Mouse (Mus musculus) midbrain, embryonic 11.5 days (tissue): ENCODE results near the gene Cfi. TPM values are rescaled to one million over a fixed set of nuclear protein-coding genes. Genes with fewer than 3 reads are reported as not detected.

Experiments
- ATAC-seq: fragments of 200-750 bp; cut with Nextera tagmentation; 2 replicates; pipeline ENCODE4 v1.8.0; 2017; ENCODE audit warnings: moderate TSS enrichment, moderate library complexity; ENCODE audit not compliant: low FRiP score
- DNase-seq: peaks from one replicate; pipeline ENCODE4 v3.0.0; 2015; ENCODE audit warnings: low spot score; ENCODE audit errors: missing footprints
- H3K27ac ChIP-seq: fragments of 300-500 bp; sonication (generic); 2 replicates; pipeline ENCODE4 v1.5.1; 2014; ENCODE audit warnings: low read depth, low read length
- H3K27me3 ChIP-seq: fragments of 300-500 bp; sonication (generic); 2 replicates; pipeline ENCODE4 v1.6.1; 2014; ENCODE audit warnings: mild to moderate bottlenecking, low read length, moderate library complexity, mixed read lengths; ENCODE audit not compliant: control insufficient read depth, insufficient read depth
- H3K36me3 ChIP-seq: fragments of 300-500 bp; sonication (generic); 2 replicates; pipeline ENCODE4 v1.6.1; 2014; ENCODE audit warnings: mild to moderate bottlenecking, low read length, moderate library complexity, mixed read lengths; ENCODE audit not compliant: control insufficient read depth, insufficient read depth
- H3K4me1 ChIP-seq: fragments of 300-500 bp; sonication (generic); 2 replicates; pipeline ENCODE4 v1.6.1; 2014; ENCODE audit warnings: low read length; ENCODE audit not compliant: control insufficient read depth, insufficient read depth
- H3K4me2 ChIP-seq: fragments of 300-500 bp; sonication (generic); 2 replicates; pipeline ENCODE4 v1.6.1; 2014; ENCODE audit warnings: mild to moderate bottlenecking, moderate library complexity
- H3K4me3 ChIP-seq: fragments of 300-500 bp; sonication (generic); 2 replicates; pipeline ENCODE4 v1.5.1; 2014; ENCODE audit warnings: low read depth, low read length
- H3K9ac ChIP-seq: fragments of 300-500 bp; sonication (generic); 2 replicates; pipeline ENCODE4 v1.6.1; 2014; ENCODE audit warnings: low read length
- H3K9me3 ChIP-seq: fragments of 300-500 bp; sonication (generic); 2 replicates; pipeline ENCODE4 v1.6.1; 2016; ENCODE audit warnings: low read length; ENCODE audit not compliant: control insufficient read depth
- WGBS: fragments of 180-500 bp; shearing (Covaris S2); extraction: QIAGEN DNeasy Blood & Tissue Kit; methylation state at CpG from one replicate; pipeline ENCODE4 v1.1.7; 2014; 5-methylcytosine and 5-hydroxymethylcytosine counted together
- polyA plus RNA-seq: library from polyadenylated mRNA; unstranded; fragments of >200 nt; fragmentation: Nextera tagmentation; extraction: Ambion mirVana; gene quantifications from 2 replicates; pipeline ENCODE4 v1.2.1, GENCODE M21; 2014

Gene Cfi
- polyA plus RNA-seq, 1 experiment from 2014 or later: 0.44 TPM

- H3K4me1 ChIP-seq: no peaks in the 10 kb centered on the region
- no peak overlapping the region for H3K4me3 ChIP-seq
- 50% methylated on average over 7 of the region's 7 CpGs for WGBS
- H3K36me3 ChIP-seq: no peaks in the 10 kb centered on the region
- no peak overlapping the region for H3K9ac ChIP-seq
- H3K27me3 ChIP-seq: no peaks in the 10 kb centered on the region
- H3K27ac ChIP-seq: no peak overlapping the region
- no peak overlapping the region for H3K4me2 ChIP-seq
- DNase-seq (no peak), ATAC-seq (no peak)
- H3K9me3 ChIP-seq: no peaks in the 10 kb centered on the region
Observed at GRCm38 (mm10) chr3:129838017-129838416, 2.3 kb downstream of the Cfi start.

- H3K27ac ChIP-seq: no peak overlapping the region
- no peak overlapping the region for H3K4me2 ChIP-seq
- no peak overlapping the region for H3K4me3 ChIP-seq
- DNase-seq (no peak), ATAC-seq (no peak)
- no peaks in the 10 kb centered on the region for H3K4me1 ChIP-seq
- H3K9me3 ChIP-seq: no peaks in the 10 kb centered on the region
- WGBS: 82% methylated on average over 2 of the region's 2 CpGs
- no peaks in the 10 kb centered on the region for H3K36me3 ChIP-seq
- H3K27me3 ChIP-seq: no peaks in the 10 kb centered on the region
- no peak overlapping the region for H3K9ac ChIP-seq
Observed at GRCm38 (mm10) chr3:129845868-129846267, 10.2 kb downstream of the Cfi start.

GRCm38 (mm10) chr3:129846846-129847245 is 11.2 kb downstream of the Cfi start:
- WGBS: 88% methylated on average over 7 of the region's 7 CpGs
- H3K4me2 ChIP-seq: no peak overlapping the region
- ATAC-seq (no peak), DNase-seq (no peak)
- H3K9me3 ChIP-seq: no peaks in the 10 kb centered on the region
- no peak overlapping the region for H3K4me3 ChIP-seq
- no peaks in the 10 kb centered on the region for H3K4me1 ChIP-seq
- H3K36me3 ChIP-seq: no peaks in the 10 kb centered on the region
- no peaks in the 10 kb centered on the region for H3K27me3 ChIP-seq
- H3K9ac ChIP-seq: no peak overlapping the region
- no peak overlapping the region for H3K27ac ChIP-seq

DNA sequence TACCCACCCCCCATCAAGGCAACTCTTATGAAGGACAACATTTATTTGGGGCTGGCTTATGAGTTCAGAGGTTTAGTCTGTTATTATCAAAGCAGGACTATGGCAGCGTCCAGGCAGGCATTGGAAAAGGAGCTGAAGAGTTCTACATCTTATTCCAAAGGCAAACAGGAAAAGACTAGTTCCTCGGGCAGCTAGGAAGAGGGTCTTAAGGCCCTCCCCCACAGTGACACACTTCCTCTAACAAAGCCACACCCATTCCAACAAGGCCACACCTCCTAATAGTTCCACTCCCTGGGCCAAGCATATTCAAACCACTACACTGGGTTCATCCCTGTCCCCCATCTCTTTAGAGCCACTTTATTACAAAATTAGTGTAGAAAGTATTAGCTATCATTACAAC is 26.9 kb downstream of the Cfi start:
- no peak overlapping the region for H3K4me3 ChIP-seq
- 81% methylated on average over 2 of the region's 2 CpGs for WGBS

DNA sequence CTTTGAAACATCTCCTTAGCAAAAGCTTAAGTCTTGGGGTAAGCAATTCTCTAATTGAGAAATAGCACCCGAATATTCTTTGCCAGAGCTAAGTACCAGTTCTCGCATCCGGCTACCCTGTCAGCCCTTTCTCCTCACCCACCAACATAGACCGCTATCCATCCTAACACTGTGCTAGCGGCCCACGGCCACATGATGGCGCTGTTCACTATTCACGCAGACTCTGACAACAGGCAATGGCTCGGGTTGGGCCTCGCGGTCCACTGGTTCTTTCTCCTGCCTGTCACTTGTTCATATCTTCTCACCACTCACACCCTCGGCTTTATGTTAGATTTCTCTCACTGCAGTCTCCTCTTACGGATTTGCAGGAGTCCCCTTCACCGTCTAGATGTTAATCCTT is 28.0 kb downstream of the Cfi start:
- DNase-seq (peak; percentile 90), ATAC-seq (no peak)
- H3K36me3 ChIP-seq: no peaks in the 10 kb centered on the region
- no peaks in the 10 kb centered on the region for H3K4me1 ChIP-seq
- H3K27me3 ChIP-seq: no peaks in the 10 kb centered on the region
- H3K27ac ChIP-seq: no peak overlapping the region
- no peaks in the 10 kb centered on the region for H3K9me3 ChIP-seq
- no peak overlapping the region for H3K9ac ChIP-seq
- H3K4me3 ChIP-seq: no peak overlapping the region
- H3K4me2 ChIP-seq: no peak overlapping the region
- WGBS: 49% methylated on average over 14 of the region's 14 CpGs

More for the DNA sequence above, 26.9 kb downstream of the Cfi start:
- Histone ChIP-seq H3K9me3 (peaks cover 3% of the 10 kb centered on the region; the same call in 1 of the 2 replicates), H3K27me3 (no peaks in the 10 kb centered on the region), H3K36me3 (no peaks in the 10 kb centered on the region), H3K4me2 (no peak overlapping the region), H3K4me1 (no peaks in the 10 kb centered on the region), H3K27ac (no peak overlapping the region), H3K9ac (no peak overlapping the region)
- DNase-seq (no peak), ATAC-seq (no peak)

- no peaks in the 10 kb centered on the region for H3K9me3 ChIP-seq
- H3K4me2 ChIP-seq: no peak overlapping the region
- no peak overlapping the region for H3K27ac ChIP-seq
- peaks cover 4% of the 10 kb centered on the region; the same call in 1 of the 2 replicates for H3K4me1 ChIP-seq
- H3K27me3 ChIP-seq: no peaks in the 10 kb centered on the region
- H3K9ac ChIP-seq: no peak overlapping the region
- no peak overlapping the region for H3K4me3 ChIP-seq
- H3K36me3 ChIP-seq: no peaks in the 10 kb centered on the region
- DNase-seq (no peak), ATAC-seq (no peak)
- 90% methylated on average over 10 of the region's 10 CpGs for WGBS
Observed at GRCm38 (mm10) chr3:129877327-129877726, 41.6 kb downstream of the Cfi start.

DNA sequence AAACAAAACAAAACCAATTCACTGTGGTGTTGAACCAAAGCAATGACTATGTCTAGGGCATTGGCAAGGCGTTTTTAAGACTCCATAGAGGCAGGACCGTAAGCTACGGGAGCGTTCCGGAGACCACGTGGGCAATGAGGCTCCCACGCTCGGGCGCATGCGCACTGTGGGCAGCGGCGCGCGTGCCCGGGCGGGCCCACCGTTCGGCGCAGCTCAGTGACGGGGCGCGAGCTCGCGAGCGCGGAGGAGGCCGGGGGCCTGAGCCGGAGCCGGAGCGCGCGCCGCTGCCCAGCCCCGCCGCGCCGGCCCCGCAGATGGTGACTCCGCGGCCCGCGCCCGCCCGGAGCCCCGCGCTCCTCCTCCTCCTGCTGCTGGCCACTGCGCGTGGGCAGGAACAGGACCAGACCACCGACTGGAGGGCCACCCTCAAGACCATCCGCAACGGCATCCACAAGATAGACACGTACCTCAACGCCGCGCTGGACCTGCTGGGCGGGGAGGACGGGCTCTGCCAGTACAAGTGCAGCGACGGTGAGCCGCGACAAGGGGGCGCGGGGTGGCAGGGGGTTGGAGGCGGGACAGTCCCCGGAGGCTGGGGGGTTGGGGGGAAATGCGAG is 42.8 kb downstream of the Cfi start, which contains the start of gene Pla2g12a:
Gene Pla2g12a, plus strand, starts transcription at position 202 of the 617 bp plus-strand sequence.
- Histone ChIP-seq H3K27ac (peak within 1 kb of the TSS; percentile 67; the same call in 1 of the 2 replicates), H3K4me1 (peaks cover 4% of the 10 kb centered on the region; the same call in 1 of the 2 replicates), H3K9ac (peak within 1 kb of the TSS; percentile 71), H3K4me2 (peak within 1 kb of the TSS; percentile 81), H3K4me3 (peak within 1 kb of the TSS; percentile 68), H3K27me3 (no peaks in the 10 kb centered on the region), H3K9me3 (no peaks in the 10 kb centered on the region), H3K36me3 (no peaks in the 10 kb centered on the region)
- WGBS: 1% methylated on average over 58 of the region's 66 CpGs
- peak; percentile 94 for ATAC-seq
- peak; percentile 99 for DNase-seq

- Histone ChIP-seq H3K4me2 (peak overlapping the region; percentile 81), H3K4me3 (peak overlapping the region; percentile 68), H3K9ac (peak overlapping the region; percentile 71), H3K36me3 (no peaks in the 10 kb centered on the region), H3K27ac (no peak overlapping the region), H3K27me3 (no peaks in the 10 kb centered on the region), H3K4me1 (peaks cover 4% of the 10 kb centered on the region; the same call in 1 of the 2 replicates), H3K9me3 (no peaks in the 10 kb centered on the region)
- DNase-seq (peak; percentile 90), ATAC-seq (peak; percentile 78)
- WGBS: 2% methylated on average over 25 of the region's 25 CpGs
Observed at GRCm38 (mm10) chr3:129879131-129879757, 43.6 kb downstream of the Cfi start.

DNA sequence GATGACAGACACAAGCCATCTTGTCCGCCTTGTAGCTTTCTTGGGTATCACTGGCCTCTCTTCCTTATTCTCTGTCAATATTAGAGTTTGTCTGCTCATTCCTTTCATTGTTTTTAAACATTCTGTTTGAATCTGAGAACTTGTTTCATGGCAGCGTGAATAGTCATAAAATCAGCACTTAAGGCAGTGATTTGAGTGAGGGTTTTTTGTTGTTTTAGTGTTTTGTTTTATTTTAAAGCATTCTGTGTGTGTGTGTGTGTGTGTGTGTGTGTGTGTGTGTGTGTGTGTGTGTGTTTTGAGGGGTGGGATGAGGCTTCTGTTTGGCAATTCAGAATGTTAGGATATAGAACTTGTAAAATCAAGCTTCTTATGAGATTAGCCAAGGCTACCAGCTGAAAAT is 44.2 kb downstream of the Cfi start:
- Histone ChIP-seq H3K27ac (no peak overlapping the region), H3K4me2 (no peak overlapping the region), H3K4me3 (no peak overlapping the region), H3K27me3 (no peaks in the 10 kb centered on the region), H3K9ac (no peak overlapping the region), H3K4me1 (peaks cover 4% of the 10 kb centered on the region; the same call in 1 of the 2 replicates), H3K36me3 (no peaks in the 10 kb centered on the region), H3K9me3 (no peaks in the 10 kb centered on the region)
- no peak for ATAC-seq
- no peak for DNase-seq
- WGBS: 78% methylated on average over 2 of the region's 2 CpGs
